Mouse (Mus musculus) MEL (cell line): ENCODE results near the gene Eftud2. TPM values are rescaled to one million over a fixed set of nuclear protein-coding genes. Genes with fewer than 3 reads are reported as not detected.

Source experiments
- DNase-seq: peaks from one replicate; pipeline ENCODE4 v3.0.0; 2011; ENCODE audit warnings: low read depth, low spot score
- H3K27ac ChIP-seq: 2 replicates; pipeline ENCODE4 v1.5.1; 2012; ENCODE audit warnings: low read depth, mild to moderate bottlenecking, control low read depth, low read length, moderate library complexity; ENCODE audit not compliant: control insufficient read depth
- H3K27me3 ChIP-seq, 2 experiments: fragments of 150-350 bp in 1 of 2; sonication (generic) in 1 of 2; 2 replicates each; pipeline ENCODE4 v1.6.1; 2012; ENCODE audit warnings: low read length in 2 of 2, mild to moderate bottlenecking in 2 of 2, improper control_type of control experiment in 1 of 2, moderate library complexity in 1 of 2; ENCODE audit not compliant: insufficient read depth in 2 of 2, control insufficient read depth in 1 of 2
- H3K36me3 ChIP-seq, 2 experiments: 2 replicates each; pipeline ENCODE4 v1.6.1; 2012 to 2014; ENCODE audit warnings: low read length in 2 of 2, improper control_type of control experiment in 1 of 2, inconsistent platforms in 1 of 2, mild to moderate bottlenecking in 1 of 2; ENCODE audit not compliant: insufficient read depth in 2 of 2, control insufficient read depth in 1 of 2
- H3K4me1 ChIP-seq, 2 experiments: fragments of 150-350 bp in 1 of 2; sonication (generic) in 1 of 2; 2 replicates each; pipeline ENCODE4 v1.6.1; 2012; ENCODE audit warnings: low read length in 2 of 2, improper control_type of control experiment in 1 of 2, mild to moderate bottlenecking in 1 of 2; ENCODE audit not compliant: insufficient read depth in 2 of 2, control insufficient read depth in 1 of 2
- H3K4me3 ChIP-seq, 2 experiments: fragments of 150-350 bp in 1 of 2; sonication (generic) in 1 of 2; 2 replicates each; pipeline ENCODE4 v1.5.1; 2012; ENCODE audit warnings: low read depth in 2 of 2, low read length in 2 of 2, mild to moderate bottlenecking in 2 of 2, moderate library complexity in 2 of 2, control low read depth in 1 of 2, improper control_type of control experiment in 1 of 2; ENCODE audit not compliant: control insufficient read depth in 1 of 2, insufficient read depth in 1 of 2
- H3K79me2 ChIP-seq: 2 replicates; pipeline ENCODE4 v1.6.1; 2012; ENCODE audit warnings: mild to moderate bottlenecking, low read length, moderate library complexity; ENCODE audit not compliant: control insufficient read depth, poor library complexity, insufficient read depth
- H3K9ac ChIP-seq: 2 replicates; pipeline ENCODE4 v1.6.1; 2012; ENCODE audit warnings: low read depth, mild to moderate bottlenecking, control low read depth, low read length, moderate library complexity; ENCODE audit not compliant: control insufficient read depth, poor library complexity, severe bottlenecking
- H3K9me3 ChIP-seq: fragments of 150-350 bp; sonication (generic); replicated peaks from 2 replicates; pipeline ENCODE4 v1.6.1; 2012; ENCODE audit warnings: mild to moderate bottlenecking, low read length, improper control_type of control experiment, moderate library complexity; ENCODE audit not compliant: insufficient read depth
- BHLHE40 ChIP-seq: IDR thresholded peaks from 2 replicates; pipeline ENCODE4 v1.6.1; 2012; ENCODE audit warnings: low read depth, mild to moderate bottlenecking, inconsistent platforms, low read length, improper control_type of control experiment, borderline replicate concordance
- CHD1 ChIP-seq: IDR thresholded peaks from 2 replicates; pipeline ENCODE4 v1.6.1; 2012; ENCODE audit warnings: low read depth, mild to moderate bottlenecking, inconsistent platforms, low read length, improper control_type of control experiment
- CTCF ChIP-seq, 3 experiments: IDR thresholded peaks in 2 of 3; conservative IDR thresholded peaks in 1 of 3; 2 replicates each; pipeline ENCODE4 v1.5.1; 2011 to 2012; ENCODE audit warnings: low read length in 3 of 3, low read depth in 2 of 3, mild to moderate bottlenecking in 2 of 3, improper control_type of control experiment in 1 of 3, inconsistent platforms in 1 of 3, mixed read lengths in 1 of 3, moderate library complexity in 1 of 3; ENCODE audit not compliant: control insufficient read depth in 1 of 3, insufficient read depth in 1 of 3, poor library complexity in 1 of 3, severe bottlenecking in 1 of 3
- ETS1 ChIP-seq: IDR thresholded peaks from 2 replicates; pipeline ENCODE4 v1.6.1; 2012; ENCODE audit warnings: low read depth, mild to moderate bottlenecking, inconsistent platforms, low read length, improper control_type of control experiment, moderate library complexity
- GABPA ChIP-seq: IDR thresholded peaks from 2 replicates; pipeline ENCODE4 v1.6.1; 2012; ENCODE audit warnings: low read depth, mild to moderate bottlenecking, inconsistent platforms, low read length, improper control_type of control experiment, moderate library complexity
- GATA1 ChIP-seq: IDR thresholded peaks from 2 replicates; pipeline ENCODE4 v1.6.1; 2011; ENCODE audit warnings: low read depth, low read length, improper control_type of control experiment
- HCFC1 ChIP-seq: IDR thresholded peaks from 2 replicates; pipeline ENCODE4 v1.6.1; 2012; ENCODE audit warnings: low read depth, mild to moderate bottlenecking, inconsistent platforms, low read length, improper control_type of control experiment, moderate library complexity
- KAT2A ChIP-seq: conservative IDR thresholded peaks from 2 replicates; pipeline ENCODE4 v1.6.1; 2012; ENCODE audit warnings: low read depth, low read length, improper control_type of control experiment, inconsistent platforms
- MEF2A ChIP-seq: IDR thresholded peaks from 2 replicates; pipeline ENCODE4 v1.6.1; 2014; ENCODE audit warnings: low read depth, mild to moderate bottlenecking, inconsistent platforms, low read length, improper control_type of control experiment; ENCODE audit not compliant: poor library complexity, insufficient replicate concordance, severe bottlenecking; ENCODE audit errors: extremely low read depth
- MYB ChIP-seq: IDR thresholded peaks from 2 replicates; pipeline ENCODE4 v1.6.1; 2011; ENCODE audit warnings: mild to moderate bottlenecking, low read depth, low read length, improper control_type of control experiment
- NRF1 ChIP-seq: IDR thresholded peaks from 2 replicates; pipeline ENCODE4 v1.6.1; 2014; ENCODE audit warnings: low read depth, mild to moderate bottlenecking, inconsistent platforms, low read length, improper control_type of control experiment, moderate library complexity; ENCODE audit not compliant: poor library complexity, insufficient read depth, severe bottlenecking
- RAD21 ChIP-seq: IDR thresholded peaks from 2 replicates; pipeline ENCODE4 v1.6.1; 2011; ENCODE audit warnings: mild to moderate bottlenecking, low read depth, low read length, improper control_type of control experiment
- UBTF ChIP-seq: IDR thresholded peaks from 2 replicates; pipeline ENCODE4 v1.6.1; 2012; ENCODE audit warnings: low read depth, mild to moderate bottlenecking, inconsistent platforms, low read length, improper control_type of control experiment, moderate library complexity, borderline replicate concordance; ENCODE audit not compliant: insufficient read depth
- ZKSCAN1 ChIP-seq: IDR thresholded peaks from 2 replicates; pipeline ENCODE4 v1.6.1; 2012; ENCODE audit warnings: low read depth, mild to moderate bottlenecking, inconsistent platforms, low read length, improper control_type of control experiment, moderate library complexity
- ZMIZ1 ChIP-seq: IDR thresholded peaks from 2 replicates; pipeline ENCODE4 v1.6.1; 2012; ENCODE audit warnings: low read depth, mild to moderate bottlenecking, inconsistent platforms, low read length, improper control_type of control experiment, moderate library complexity
- polyA plus RNA-seq, 2 experiments: library from polyadenylated mRNA; stranded (reverse) in 1 of 2; unstranded in 1 of 2; fragments of >175 nt in 1 of 2; fragments of >200 nt in 1 of 2; gene quantifications; 2 replicates each; pipeline versions ENCODE4 v1.2.1 to v1.2.4; 2012; ENCODE audit warnings: low replicate concordance in 2 of 2, low read depth in 1 of 2; ENCODE audit not compliant: insufficient read length in 2 of 2, insufficient read depth in 1 of 2, missing spikeins in 1 of 2
- total RNA-seq: library from RNA; depleted of rRNA; stranded (reverse); fragments of 300-350 nt; gene quantifications from 2 replicates; pipeline ENCODE4 v1.2.3, GENCODE M21; 2012

The Eftud2 gene
- total and polyA plus RNA-seq, 3 experiments, result 261 to 1,215 (median 424) TPM

- TF ChIP-seq MYB (no peak), CHD1 (no peak), MEF2A (no peak), ZKSCAN1 (no peak), ZMIZ1 (no peak), NRF1 (no peak), KAT2A (no peak)
- TF ChIP-seq, all 39 proteins: peak for 0
- no peak for DNase-seq
- Histone ChIP-seq H3K79me2 (0 out of 2 replicates have a peak, but pooled peaks cover 1% of the 10 kb centered on the region), H3K4me3 (no peak overlapping the region), H3K4me1 (no peaks in the 10 kb centered on the region), H3K36me3 (peaks cover 0 to 41% of the 10 kb centered on the region in 2 experiments; a peak in 2 of 4 replicates), H3K9me3 (no peaks in the 10 kb centered on the region), H3K9ac (no peak overlapping the region), H3K27me3 (no peaks in the 10 kb centered on the region), H3K27ac (no peak overlapping the region)
Measured at GRCm38 (mm10) chr11:102858951-102859350, 21.8 kb downstream of the Eftud2 start.

GRCm38 (mm10) chr11:102855941-102856340, 24.8 kb downstream of the Eftud2 start:
- Histone ChIP-seq H3K79me2 (no peaks in the 10 kb centered on the region), H3K27ac (no peak overlapping the region), H3K36me3 (peaks cover 0 to 39% of the 10 kb centered on the region in 2 experiments; a peak in 2 of 4 replicates)
- DNase-seq, result no peak
- TF ChIP-seq BHLHE40, result no peak
- TF ChIP-seq GABPA, result no peak
- no peak for TF ChIP-seq HCFC1
- no peak for TF ChIP-seq GATA1
- no peak for TF ChIP-seq ETS1
- TF ChIP-seq UBTF, result no peak
- TF ChIP-seq, all 39 proteins: peak for 0
- Histone ChIP-seq H3K27me3 (no peaks in the 10 kb centered on the region), H3K4me1 (no peaks in the 10 kb centered on the region), H3K9me3 (no peaks in the 10 kb centered on the region), H3K4me3 (no peak overlapping the region), H3K9ac (no peak overlapping the region)

- H3K27ac ChIP-seq, result no peak overlapping the region
- H3K36me3 ChIP-seq, result peaks cover 0 to 41% of the 10 kb centered on the region in 2 experiments; a peak in 2 of 4 replicates
- TF ChIP-seq RAD21, result peak; percentile 44
- TF ChIP-seq CTCF (IDR thresholded peaks at IDR 0.05 in 2 of 3, conservative IDR thresholded peaks at IDR 0.05 in 1 of 3; ENCODE audit: control insufficient read depth in 1 of 3, insufficient read depth in 1 of 3, low read depth in 2 of 3, low read length in 3 of 3, poor library complexity in 1 of 3, severe bottlenecking in 1 of 3), result peak; percentile 60 to 77 (median 70)
- TF ChIP-seq CHD1, result no peak
- no peaks in the 10 kb centered on the region for H3K27me3 ChIP-seq
- no peaks in the 10 kb centered on the region for H3K9me3 ChIP-seq
- peak; percentile 60 for DNase-seq
- H3K9ac ChIP-seq, result no peak overlapping the region
- H3K79me2 ChIP-seq, result no peaks in the 10 kb centered on the region
- H3K4me1 ChIP-seq, result no peaks in the 10 kb centered on the region
- no peak overlapping the region for H3K4me3 ChIP-seq
Measured at GRCm38 (mm10) chr11:102853760-102854159, 27.0 kb downstream of the Eftud2 start.
